Mouse (Mus musculus) neutrophil, adult 5-6 weeks (primary cell): ENCODE results near the gene Klf9. TPM values are rescaled to one million over a fixed set of nuclear protein-coding genes. Genes with fewer than 3 reads are reported as not detected.

Experiments used
- ATAC-seq: fragments of 151-379, 151-347 bp; 2 replicates; pipeline ENCODE4 v1.8.0; 2017; ENCODE audit warnings: mild to moderate bottlenecking, moderate TSS enrichment; ENCODE audit not compliant: insufficient number of reproducible peaks, poor library complexity, low FRiP score, severe bottlenecking; ENCODE audit errors: extremely low read depth
- total RNA-seq: library from RNA; stranded (forward); fragments of 200-1000 nt; gene quantifications from 2 replicates; pipeline ENCODE4 v1.2.3, GENCODE M21; 2017

Gene Klf9
- total RNA-seq, 1 experiment from 2014 or later, result 3.0 TPM

DNA sequence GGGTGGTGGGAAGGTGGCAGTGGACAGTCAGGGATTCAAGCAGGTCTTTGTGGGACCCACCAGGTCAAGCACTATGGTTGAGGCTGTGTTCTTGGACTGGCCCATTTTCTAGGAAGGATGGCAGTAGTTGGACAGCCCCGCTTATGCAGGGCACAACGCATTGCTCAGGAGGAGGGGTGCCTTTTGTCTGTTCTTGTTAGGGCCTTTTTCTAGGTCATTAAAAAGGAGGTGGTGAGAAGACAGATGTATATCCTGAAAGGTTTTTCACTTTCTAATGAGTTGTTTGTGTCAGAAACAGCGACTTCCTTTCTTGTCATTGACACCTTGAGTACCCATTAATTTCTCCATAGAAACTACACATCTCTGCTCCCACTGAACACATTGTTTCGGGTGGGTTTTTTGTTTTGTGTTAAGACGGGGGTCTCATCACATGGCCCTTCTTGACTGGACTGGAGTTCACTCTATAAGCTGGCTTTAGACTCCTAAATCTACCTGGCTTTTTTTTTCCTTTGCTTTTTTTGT is 12.6 kb downstream of the Klf9 start:
- ATAC-seq, result no peak

DNA sequence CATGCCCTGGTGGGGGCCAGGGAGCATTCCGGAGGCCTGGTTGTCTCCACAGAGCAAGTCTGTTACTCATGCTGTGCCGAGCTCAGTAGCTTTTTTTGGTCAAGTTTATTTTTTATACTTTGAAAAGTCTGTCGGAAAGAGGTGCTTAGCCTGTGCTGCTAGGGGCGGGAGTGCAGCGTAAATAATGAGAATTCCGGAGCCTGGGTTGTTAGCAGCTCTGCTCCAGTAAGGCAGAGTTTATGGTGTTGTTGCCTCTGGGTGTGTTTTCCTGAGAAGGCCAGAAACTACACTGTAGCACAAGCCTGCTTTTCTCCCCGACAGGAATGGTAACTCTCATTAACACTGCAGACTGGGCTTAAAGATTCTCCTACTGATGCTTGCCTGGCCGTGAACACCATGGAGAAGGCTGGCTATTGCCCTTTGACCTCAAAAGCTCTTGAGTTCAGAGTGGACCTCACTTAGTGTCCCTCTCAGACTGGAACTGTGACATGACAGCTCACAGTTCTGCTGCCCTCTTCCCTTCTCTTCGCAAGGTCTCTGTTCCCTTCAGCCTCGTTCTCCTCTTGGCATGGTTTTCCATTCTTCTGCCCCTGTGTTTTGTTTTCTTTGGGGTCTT is 18.9 kb downstream of the Klf9 start:
- no peak for ATAC-seq

DNA sequence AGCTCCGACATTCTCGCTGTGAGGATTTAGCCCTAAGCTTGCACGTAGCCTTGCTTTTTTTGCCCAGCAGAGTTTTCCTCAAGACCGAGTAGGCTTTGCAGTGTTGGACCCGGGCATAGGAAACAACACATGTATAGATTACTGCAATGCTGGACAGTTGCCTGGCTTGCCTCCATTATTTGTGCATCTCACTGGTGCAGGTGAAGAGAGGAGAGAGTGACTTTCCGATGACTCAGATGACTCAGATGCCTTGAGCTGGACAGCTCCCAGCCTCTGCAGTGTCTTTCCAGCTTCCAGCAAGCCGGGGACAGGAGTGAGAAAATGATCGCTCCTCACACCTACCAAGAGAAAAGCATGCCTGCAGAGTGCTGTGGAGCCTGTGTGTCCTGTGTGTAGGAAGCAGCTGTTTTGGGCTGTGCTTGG is 21.4 kb downstream of the Klf9 start:
- ATAC-seq, result no peak

DNA sequence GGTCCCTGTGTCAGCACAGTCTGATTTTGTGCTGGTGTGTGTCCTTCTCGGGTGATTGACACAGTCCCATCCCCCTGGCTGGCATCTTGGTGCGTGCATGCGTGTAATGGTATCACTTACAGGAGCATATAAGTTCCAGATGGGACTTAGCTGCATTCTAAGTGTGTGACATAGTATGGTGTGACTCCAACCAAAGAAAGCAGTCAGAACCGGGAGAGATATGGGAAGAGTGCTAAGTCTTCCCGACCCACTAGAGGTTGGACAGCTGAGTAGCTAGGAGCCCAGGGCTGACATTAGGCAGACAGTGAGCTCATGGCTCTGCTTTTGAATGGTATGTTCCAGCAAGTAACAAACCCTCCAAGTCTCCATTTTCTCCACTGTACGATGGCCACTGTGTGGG is 21.9 kb downstream of the Klf9 start:
- ATAC-seq, result no peak

DNA sequence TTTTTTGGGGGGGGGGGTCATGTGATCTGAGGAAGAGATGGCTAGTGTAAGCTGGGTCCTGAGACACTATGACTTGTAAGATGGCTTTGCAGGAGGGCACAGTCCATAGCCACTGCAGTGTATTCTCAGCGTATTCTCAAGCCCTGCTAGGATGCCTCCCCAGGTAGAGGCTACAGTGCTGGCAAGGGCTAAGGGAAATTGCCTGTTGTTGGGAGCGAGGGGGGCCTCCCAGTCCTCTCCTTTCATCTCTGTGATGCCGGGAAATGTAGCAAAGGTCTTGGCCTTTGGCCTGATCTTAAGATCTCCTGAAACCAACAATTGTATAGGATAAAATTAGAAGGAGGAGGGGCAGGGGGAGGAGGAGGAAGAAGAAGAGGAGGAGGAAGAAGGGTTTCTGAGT is 22.3 kb downstream of the Klf9 start:
- ATAC-seq, result no peak

DNA sequence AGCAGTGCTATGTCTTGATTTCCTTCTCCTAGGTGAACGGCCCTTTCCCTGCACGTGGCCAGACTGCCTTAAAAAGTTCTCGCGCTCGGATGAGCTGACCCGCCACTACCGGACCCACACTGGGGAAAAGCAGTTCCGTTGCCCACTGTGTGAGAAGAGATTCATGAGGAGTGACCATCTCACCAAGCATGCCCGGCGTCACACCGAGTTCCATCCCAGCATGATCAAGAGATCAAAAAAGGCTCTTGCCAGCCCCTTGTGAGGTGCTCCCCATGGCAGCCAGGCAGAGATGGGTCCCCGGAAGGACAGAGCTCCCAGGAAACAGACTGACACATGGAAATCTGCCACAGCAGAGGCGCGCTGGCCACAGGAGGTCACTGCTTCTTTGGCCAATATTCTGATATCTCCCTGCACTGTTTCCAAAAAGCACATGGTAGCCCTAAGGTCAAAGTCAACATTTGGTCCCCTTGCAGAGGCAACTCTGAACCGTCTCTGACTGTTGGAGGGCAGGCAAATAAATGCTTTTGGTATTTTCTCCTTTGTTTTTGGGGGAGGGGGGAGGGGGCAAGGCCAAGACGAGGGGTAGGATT is 23.7 kb downstream of the Klf9 start:
- ATAC-seq, result no peak

DNA sequence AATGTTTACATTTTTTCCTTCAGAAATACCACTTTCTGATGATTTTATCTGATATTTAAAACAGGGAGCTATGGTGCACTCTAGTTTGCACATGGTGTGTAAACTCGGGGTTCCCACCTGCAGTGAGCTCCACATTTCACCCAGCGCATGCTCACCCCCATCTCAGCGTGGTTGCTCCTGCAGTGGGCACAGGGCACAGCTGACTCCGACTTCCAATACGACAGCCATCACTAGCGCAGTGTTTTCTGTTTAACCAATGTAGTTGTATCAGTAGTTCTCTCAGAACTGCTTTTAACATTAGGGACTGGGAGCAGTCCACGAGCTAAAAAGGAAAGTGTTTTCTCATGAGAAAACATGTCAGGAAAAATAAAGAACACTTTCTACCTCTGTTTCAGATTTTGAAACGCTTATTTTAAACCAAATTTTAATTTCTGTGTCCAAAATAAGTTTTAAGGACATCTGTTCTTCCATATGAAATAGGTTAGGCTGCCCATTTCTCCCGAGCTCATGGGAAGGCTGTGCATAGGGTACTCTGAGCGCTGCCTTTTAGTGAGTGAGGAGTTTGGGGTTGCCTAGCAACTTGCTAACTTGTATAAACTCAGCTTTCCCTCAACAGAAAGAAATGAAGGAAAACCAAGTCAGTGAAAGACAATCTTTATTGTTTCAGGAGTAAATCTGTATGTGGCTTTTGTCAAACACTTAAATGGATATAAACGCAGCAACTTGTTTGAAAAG is 25.7 kb downstream of the Klf9 start:
- no peak for ATAC-seq

DNA sequence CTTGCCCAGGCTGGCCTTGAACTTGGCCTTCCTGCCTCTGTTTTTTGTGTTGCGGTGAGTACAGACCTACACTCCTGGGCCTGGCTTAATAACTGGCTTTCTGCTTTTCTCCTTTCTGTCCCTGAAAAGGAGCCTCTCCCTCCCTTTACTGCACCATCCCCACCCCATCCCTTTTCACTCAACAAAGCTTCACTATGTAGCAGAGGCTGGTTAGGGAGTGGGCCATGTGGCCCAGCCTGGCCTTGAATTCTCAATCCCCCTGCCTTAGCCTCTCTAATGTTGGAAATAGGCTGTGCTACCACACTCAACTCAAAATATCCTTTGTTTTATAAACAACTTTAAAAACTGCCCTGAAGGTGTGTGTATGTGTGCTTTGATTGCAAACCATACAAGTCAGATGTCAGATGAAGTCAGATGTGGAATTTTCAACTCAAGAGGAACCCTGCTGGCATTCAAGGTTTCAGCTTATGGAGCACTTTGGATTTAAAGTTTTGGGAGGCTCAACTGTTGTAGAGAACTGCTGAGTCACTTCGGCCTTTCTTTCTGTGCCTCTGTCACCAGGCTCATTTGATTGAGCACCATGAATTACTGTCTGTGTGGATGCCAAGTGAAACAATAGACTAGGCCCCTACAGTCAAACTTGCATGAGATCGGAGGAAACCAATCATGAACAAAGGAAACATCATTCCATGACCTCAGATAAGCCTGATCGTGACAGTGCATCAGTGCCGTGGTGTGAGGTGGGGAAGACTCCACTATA is 28.1 kb downstream of the Klf9 start:
- ATAC-seq, result no peak

DNA sequence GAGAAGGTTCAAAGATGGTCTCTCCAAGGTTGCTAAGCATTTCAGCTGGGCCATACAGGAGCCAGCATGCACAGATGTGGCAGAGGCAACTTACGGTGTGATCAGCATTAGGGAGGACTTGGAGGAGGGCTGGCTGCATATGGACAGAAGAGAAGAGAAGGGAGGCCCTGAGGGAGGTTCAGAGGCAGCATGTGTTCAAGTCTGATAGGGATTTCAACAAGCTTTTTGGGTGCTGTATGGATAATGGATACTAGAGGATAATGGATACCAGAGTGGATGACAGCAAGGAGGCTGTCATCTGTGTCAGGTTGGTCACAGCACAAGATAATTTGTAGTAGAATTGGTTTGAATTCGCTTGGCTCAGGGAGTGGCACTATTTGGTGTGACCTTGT is 28.6 kb downstream of the Klf9 start:
- no peak for ATAC-seq

DNA sequence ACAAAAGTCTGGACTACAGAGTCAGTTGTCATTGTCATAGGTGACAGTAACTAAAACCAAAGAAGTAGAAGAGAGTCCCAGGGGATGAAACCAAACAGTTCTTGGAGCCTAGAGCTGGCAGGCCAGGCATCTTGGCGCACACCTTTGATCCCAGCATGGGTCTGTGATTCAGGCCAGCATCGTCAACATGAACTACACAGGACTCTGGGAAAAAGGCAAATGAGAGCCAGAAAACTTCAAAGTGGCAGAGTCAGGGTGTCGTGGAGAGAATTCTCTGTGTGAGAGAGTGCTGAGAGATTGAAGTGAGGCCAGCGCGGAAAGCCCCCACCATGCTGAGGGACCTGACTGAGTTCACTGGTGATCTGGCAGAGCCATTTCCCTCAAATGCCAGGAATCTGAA is 29.4 kb downstream of the Klf9 start:
- no peak for ATAC-seq

DNA sequence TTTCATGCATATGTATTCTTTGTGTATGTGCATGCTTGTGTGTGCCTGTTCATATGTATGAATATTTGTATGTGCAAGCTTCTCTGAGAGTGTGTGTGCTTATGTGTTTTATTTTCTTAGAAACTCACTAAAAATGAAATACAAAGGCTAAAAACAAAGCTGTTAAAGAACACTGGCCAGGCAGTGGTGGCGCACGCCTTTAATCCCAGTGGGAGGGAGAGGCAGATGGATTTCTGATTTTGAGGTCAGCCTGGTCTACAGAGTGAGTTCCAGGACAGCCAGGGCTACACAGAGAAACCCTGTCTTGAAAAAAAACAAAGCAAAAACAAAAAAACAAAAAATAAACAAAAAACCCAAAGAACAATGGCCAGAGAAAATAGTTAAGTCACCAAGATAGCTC is 30.1 kb downstream of the Klf9 start:
- ATAC-seq, result no peak

DNA sequence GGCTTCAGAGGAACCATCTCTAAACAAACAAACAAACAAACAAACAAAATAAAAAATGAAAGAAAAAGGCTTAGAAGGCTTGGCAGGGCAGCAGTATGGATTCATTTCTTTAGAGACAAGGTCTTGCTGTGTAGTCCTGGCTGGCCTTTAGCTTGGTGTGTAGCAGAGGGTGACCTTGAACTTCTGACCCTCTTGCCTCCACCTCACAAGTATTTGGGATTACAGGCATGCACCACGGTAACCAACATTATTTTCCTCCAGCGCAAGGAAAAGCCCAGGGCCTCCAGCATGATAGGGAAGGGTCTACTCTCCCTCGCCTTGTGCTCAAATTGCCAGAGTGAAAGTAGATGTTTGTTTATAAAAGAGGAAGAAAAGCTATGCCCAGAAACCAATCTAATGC is 34.1 kb downstream of the Klf9 start:
- ATAC-seq, result no peak

DNA sequence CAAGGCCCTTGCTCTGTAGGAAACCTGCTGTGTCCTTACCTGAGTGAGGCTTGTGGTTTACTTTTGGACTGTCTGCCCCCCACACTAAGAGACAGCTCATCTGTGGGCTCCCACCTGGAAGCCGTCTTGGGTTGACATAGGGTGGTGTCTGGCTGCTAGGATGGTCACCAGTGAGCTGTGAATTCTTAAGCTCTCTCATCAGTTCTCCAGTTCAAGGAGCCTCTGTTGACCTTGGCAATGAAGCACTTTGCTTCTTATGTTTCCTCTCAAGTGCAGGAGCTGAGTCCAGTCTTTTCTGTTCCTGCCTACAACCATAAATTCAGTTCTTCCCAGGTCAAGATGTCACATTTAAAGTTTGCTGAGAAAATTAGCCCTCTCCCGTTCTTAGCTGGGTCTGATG is 34.5 kb downstream of the Klf9 start:
- ATAC-seq, result no peak

DNA sequence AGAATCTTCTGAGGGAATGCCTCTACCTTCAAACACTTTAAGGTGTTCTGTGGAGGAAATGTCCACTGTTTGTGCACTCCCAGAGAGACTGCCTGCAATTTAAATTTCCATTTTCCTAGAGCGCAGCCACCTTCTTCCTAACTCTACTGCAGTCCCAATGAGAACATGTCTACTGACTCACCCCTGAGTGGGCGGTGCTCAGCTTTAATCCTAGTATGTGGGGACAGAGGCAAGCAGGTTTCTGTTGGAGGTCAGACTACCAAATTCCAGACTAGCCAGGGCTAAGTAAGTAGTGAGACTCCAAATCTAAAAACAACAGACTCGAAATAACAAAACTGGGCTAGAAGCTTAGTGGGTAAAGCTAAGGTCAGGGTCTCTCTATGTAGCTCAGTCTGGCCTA is 37.5 kb downstream of the Klf9 start:
- ATAC-seq, result no peak

DNA sequence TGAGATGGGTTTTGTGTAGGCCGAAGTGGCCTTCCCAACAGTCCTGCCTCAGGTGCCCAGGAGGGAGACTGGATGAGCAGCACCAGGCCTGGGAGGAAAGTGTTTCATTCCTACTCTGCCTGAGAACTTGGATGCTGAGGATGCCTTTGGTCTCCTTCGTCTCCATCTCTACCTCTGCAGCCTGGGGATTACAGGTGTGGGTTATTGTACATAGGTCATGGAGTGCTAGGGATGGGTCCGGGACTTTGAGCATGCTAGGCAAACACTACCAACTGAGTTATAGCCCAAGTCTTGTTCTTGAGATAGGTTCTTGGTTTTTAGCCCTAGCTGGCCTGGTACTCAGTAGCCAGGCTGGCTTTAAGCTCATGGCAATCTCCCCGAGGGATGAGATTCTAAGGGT is 42.5 kb downstream of the Klf9 start:
- no peak for ATAC-seq

DNA sequence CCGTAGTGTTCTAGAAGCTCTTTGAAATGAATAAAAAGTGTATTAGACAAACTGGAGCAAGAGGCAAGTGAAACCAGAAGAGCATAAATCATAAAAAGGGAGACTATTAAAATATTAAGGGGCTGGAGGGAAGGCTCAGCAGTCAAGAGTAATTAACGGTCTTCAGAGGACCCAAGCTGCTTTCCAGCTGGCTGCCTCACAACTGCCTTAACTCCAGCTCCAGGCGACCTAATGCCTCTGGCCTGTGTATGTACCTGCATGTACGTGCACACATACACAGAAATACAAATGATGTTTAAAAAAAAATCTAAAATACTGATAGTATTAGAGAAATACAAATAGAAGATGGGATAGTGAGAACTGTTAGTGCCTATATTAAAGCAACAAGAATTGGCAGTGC is 43.0 kb downstream of the Klf9 start:
- ATAC-seq, result no peak

DNA sequence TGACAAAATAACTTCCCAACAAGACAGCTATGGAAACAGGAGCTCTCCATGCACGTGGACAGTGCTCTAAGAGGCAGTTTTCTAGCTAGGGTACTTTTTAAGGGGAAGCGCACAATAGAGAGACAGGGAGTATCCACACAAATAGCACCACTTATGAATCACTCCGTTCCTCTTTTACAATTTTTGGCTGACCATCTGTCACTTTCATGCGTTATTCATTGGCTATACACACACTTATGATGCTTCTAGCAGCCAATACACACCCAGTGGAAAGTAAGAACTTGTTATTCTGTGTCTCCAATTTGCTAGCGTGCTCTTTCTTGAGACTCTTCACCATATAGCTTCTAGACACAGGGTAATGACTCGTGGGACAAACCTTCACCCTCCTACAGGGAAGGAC is 46.7 kb downstream of the Klf9 start:
- no peak for ATAC-seq

DNA sequence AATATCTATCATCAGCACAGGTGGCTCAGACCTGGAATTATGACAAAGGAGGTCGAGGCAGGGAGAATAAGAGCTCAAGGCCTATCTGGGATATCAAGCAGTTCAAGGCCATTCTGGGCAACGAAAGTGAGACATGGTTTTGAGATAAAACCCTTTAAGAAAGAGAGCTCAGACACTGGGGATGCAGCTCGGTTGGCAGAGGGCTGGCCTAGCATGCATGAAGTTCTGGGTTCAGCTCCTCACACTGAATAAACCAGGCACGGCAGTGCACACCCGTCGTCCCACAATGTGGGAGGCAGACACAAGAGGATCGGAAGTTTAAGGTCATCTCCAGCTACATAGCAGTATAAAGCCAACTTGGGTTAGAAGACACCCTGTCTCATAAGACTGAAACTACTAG is 48.0 kb downstream of the Klf9 start:
- no peak for ATAC-seq

DNA sequence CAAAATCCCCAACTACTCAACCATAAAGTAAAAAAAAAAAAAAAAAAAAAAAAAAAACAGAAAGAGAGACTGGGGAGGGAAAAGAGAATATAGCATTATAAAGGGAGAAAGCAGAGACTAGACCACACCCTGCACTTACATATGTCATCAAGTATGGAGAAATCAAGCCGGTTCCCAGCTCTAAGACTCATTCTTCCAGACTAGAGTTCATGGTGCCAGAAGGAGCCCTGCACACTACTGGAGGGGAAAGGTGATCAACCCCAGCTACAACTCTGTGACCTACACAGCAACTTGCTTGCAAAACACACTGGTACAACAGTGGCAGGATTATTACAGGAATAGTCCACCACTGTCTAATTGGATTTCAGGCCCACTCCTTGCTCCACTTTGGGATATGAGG is 48.7 kb downstream of the Klf9 start:
- no peak for ATAC-seq

DNA sequence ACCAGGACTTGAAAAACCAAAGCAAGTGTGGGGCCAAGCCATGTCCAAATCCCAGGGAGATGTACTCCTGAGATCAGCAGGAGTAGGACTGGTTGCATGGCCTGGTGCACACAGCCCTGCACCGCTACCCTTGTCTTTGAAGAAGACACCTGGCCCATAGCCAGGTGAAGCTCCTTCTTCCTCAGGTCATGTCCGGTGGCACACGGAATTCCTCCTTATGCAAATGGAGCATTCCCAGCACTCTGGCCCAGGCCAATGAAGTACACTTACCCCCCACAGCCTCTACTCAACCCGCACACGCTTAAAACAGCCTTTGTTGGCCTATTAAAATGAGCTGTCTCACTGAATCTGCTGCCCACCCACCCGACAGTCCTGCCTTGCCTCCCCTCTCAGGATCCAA is 50.5 kb downstream of the Klf9 start:
- ATAC-seq, result no peak
